Mouse (Mus musculus) embryonic facial prominence, embryonic 14.5 days (tissue): ENCODE measurements around the gene Nt5c1a. TPM values are rescaled to one million over a fixed set of nuclear protein-coding genes. Genes with fewer than 3 reads are reported as not detected.
A peak's percentile ranks its signal among the peaks of the same experiment; 100 is the strongest.

Experiments
- ATAC-seq: fragments of 200-750 bp; cut with Nextera tagmentation; 2 replicates; pipeline ENCODE4 v1.8.0; 2017; ENCODE audit warnings: low read depth, moderate number of reproducible peaks, moderate TSS enrichment
- DNase-seq: peaks from one replicate; pipeline ENCODE4 v3.0.0-alpha.2; 2015; ENCODE audit warnings: low spot score
- H3K27ac ChIP-seq: fragments of 300-500 bp; sonication (generic); replicated peaks from 2 replicates; pipeline ENCODE4 v1.5.1; 2014; ENCODE audit warnings: low read depth, mild to moderate bottlenecking, low read length, moderate library complexity
- H3K27me3 ChIP-seq: fragments of 300-500 bp; sonication (generic); replicated peaks from 2 replicates; pipeline ENCODE4 v1.6.1; 2014; ENCODE audit warnings: low read length; ENCODE audit not compliant: control insufficient read depth, insufficient read depth
- H3K36me3 ChIP-seq: fragments of 300-500 bp; sonication (generic); 2 replicates; pipeline ENCODE4 v1.6.1; 2014; ENCODE audit warnings: low read length, mixed read lengths; ENCODE audit not compliant: control insufficient read depth, insufficient read depth
- H3K4me1 ChIP-seq: fragments of 300-500 bp; sonication (generic); 2 replicates; pipeline ENCODE4 v1.6.1; 2014; ENCODE audit warnings: antibody characterized with exemption, low read length; ENCODE audit not compliant: control insufficient read depth, insufficient read depth
- H3K4me2 ChIP-seq: fragments of 300-500 bp; sonication (generic); 2 replicates; pipeline ENCODE4 v1.6.1; 2014; ENCODE audit warnings: low read depth, mild to moderate bottlenecking, low read length, moderate library complexity, mixed read lengths
- H3K4me3 ChIP-seq: fragments of 300-500 bp; sonication (generic); 2 replicates; pipeline ENCODE4 v1.5.1; 2014; ENCODE audit warnings: low read depth, mild to moderate bottlenecking, low read length
- H3K9ac ChIP-seq: fragments of 300-500 bp; sonication (generic); 2 replicates; pipeline ENCODE4 v1.6.1; 2014; ENCODE audit warnings: low read depth, mild to moderate bottlenecking, low read length, moderate library complexity, mixed read lengths
- H3K9me3 ChIP-seq: fragments of 300-500 bp; sonication (generic); 2 replicates; pipeline ENCODE4 v1.6.1; 2016; ENCODE audit warnings: low read length; ENCODE audit not compliant: control insufficient read depth
- WGBS: fragments of 180-500 bp; shearing (Covaris S2); extraction: QIAGEN DNeasy Blood & Tissue Kit; methylation state at CpG from one replicate; pipeline ENCODE4 v1.1.7; 2014; 5-methylcytosine and 5-hydroxymethylcytosine counted together
- polyA plus RNA-seq: library from polyadenylated mRNA; unstranded; fragments of >200 nt; fragmentation: Nextera tagmentation; extraction: Ambion mirVana; gene quantifications from 2 replicates; pipeline ENCODE4 v1.2.1, GENCODE M21; 2014

Gene Nt5c1a
- polyA plus RNA-seq, 1 experiment from 2014 or later = not detected

DNA sequence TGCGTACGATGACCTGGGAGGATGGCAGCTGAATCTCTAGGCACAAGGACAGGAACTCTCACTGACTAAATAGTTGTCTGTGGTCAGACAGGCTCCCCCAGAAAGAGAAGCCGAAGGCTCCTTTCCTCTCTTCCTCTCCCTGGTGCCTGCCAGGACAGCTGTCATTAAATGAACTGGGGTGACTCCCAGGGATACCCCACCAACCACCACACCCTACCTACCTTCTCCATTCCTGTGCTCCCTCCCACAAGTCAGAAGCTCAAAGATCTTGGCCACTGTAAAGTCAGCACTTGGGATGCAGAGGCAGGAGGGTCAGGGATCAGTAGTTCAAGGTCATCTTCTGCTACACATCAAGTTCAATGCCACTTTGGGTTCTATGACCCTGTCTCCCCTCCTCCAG, 31.5 kb downstream of the Nt5c1a start:
- Histone ChIP-seq H3K4me2 (no peak overlapping the region), H3K27ac (no peak overlapping the region), H3K9me3 (no peaks in the 10 kb centered on the region), H3K4me1 (peaks cover 19% of the 10 kb centered on the region), H3K4me3 (no peak overlapping the region), H3K27me3 (peaks cover 26% of the 10 kb centered on the region), H3K9ac (no peak overlapping the region), H3K36me3 (no peaks in the 10 kb centered on the region)
- DNase-seq = no peak
- ATAC-seq = no peak
- WGBS = 53% methylated on average over 3 of the region's 3 CpGs

DNA sequence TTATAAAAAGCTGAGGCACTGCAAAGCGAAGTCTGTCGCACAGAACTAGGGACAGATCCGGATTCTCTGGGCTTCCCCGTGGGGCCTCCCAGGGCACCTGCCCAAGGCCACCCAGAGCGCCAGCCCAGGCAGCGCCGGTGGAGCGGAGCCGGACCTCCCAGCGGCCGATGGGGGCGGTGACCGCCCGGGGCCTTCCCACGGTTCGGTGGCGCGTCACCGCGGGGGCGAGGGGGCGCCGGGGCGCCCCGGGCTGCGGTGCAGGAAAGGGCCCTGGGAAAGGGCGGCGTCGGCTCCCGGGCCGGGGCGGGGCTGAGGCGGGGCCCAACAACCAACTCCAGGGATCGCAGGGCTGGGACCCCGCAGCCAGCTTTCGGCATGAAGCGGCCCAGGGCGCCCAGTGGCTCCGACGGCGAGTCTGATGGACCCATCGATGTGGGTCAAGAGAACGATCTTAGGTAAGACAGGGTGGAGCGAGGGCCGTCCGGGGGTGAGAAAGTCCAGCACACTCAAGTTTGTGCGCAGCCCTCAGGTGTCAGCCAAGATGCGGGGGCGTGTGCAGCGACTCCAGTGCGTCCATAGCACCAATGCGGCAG, 32.3 kb downstream of the Nt5c1a start, which contains the start of gene Heyl:
Gene Heyl (plus strand): TSS at position 65 of the 593 bp plus-strand sequence.
- H3K9me3 ChIP-seq = no peaks in the 10 kb centered on the region
- H3K4me1 ChIP-seq = peaks cover 22% of the 10 kb centered on the region
- DNase-seq = peak; percentile 24
- H3K27me3 ChIP-seq = peaks cover 33% of the 10 kb centered on the region
- peak; percentile 76 for ATAC-seq
- H3K4me2 ChIP-seq = peak within 1 kb of the TSS; percentile 83
- peak within 1 kb of the TSS; percentile 61 for H3K9ac ChIP-seq
- WGBS = 3% methylated on average over 20 of the region's 52 CpGs
- H3K27ac ChIP-seq = no peak within 1 kb of the TSS
- H3K36me3 ChIP-seq = no peaks in the 10 kb centered on the region
- H3K4me3 ChIP-seq = peak within 1 kb of the TSS; percentile 46

DNA sequence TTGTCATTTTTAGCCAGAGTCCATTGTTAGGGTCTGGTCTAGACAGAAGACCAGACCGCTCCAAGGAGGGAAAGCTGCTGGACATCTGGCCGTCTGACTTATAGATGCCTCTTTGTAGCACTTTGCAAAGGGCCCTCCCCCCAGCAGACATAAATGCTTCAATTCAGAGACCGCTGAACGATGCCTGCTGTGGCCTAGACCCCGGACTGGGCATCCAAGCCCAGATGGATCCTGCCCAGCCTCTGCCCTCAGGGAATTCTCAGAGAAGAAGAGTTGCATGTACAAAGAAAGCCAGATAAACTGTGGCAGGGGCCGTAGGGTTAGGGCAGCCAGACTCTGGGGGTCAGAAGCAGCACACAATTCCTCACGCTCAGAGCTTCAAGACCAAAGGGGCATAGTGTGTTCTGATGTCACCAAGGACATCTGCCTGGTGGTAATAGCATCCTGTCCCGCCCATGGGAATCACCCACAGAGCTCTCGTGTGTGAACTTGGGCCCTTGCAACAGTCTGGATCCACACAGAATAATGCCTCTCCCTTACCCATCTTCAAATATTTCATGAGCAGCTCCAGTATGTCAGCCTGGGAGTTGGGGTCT, 34.6 kb downstream of the Nt5c1a start:
- no peaks in the 10 kb centered on the region for H3K9me3 ChIP-seq
- ATAC-seq = no peak
- H3K27me3 ChIP-seq = peaks cover 45% of the 10 kb centered on the region
- WGBS = 35% methylated on average over 9 of the region's 9 CpGs
- H3K36me3 ChIP-seq = no peaks in the 10 kb centered on the region
- DNase-seq = peak; percentile 35
- H3K4me1 ChIP-seq = peaks cover 33% of the 10 kb centered on the region
- H3K4me2 ChIP-seq = peak overlapping the region; percentile 19; the same call in 1 of the 2 replicates
- H3K27ac ChIP-seq = no peak overlapping the region
- H3K9ac ChIP-seq = no peak overlapping the region
- H3K4me3 ChIP-seq = no peak overlapping the region

GRCm38 (mm10) chr4:123236431-123237031, 35.2 kb downstream of the Nt5c1a start:
- Histone ChIP-seq H3K4me3 (no peak overlapping the region), H3K27me3 (peaks cover 45% of the 10 kb centered on the region), H3K27ac (no peak overlapping the region), H3K9me3 (no peaks in the 10 kb centered on the region), H3K9ac (no peak overlapping the region), H3K36me3 (no peaks in the 10 kb centered on the region), H3K4me2 (0 out of 2 replicates have a peak overlapping the region, but pooled peaks have one; percentile 6), H3K4me1 (peaks cover 33% of the 10 kb centered on the region)
- no peak for ATAC-seq
- DNase-seq = no peak
- 68% methylated on average over 12 of the region's 13 CpGs for WGBS

DNA sequence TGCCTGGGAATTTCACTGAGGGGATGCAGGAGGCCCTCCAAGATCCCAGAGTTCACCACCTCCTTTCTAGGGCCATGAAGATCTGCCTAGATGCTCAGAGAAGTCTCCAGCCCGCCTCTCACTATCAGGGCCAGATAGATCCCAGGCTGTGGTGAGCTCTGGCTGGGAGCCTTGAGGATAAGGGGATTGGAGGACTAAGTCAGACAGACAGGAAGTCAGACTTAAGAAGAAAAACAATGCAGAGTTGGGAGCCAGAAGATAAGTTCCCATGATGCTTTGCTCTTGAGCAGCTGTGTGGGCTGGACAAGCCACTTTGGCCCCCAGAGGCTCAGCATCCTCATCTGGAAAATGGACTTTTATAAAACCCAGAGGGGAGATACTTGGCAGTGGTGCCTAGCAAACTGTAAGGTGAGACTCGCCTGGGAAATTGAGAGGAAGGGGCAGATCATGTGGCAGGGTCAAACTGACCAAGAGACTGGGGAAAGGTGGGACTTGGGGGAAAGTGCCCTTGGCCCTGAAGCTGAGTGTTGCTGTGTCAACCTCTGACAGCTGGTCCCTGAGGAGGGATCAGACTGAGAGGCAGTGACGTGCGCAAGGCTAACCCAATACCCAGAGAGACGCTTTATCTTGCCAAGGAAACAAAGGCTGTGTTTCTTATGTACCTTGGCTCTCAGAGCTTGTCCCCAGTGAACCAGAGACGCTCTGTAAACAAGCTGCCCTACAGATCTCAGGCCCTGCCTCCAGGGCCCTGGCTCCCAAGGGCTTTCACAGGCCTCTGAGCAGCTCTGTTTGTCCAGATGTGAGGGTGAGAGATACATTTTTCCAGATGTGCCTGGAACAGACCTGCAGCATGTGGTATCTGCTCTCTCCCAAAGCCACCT, 36.3 kb downstream of the Nt5c1a start:
- no peaks in the 10 kb centered on the region for H3K36me3 ChIP-seq
- no peak overlapping the region for H3K4me2 ChIP-seq
- H3K9me3 ChIP-seq = no peaks in the 10 kb centered on the region
- peaks cover 44% of the 10 kb centered on the region for H3K27me3 ChIP-seq
- H3K9ac ChIP-seq = no peak overlapping the region
- ATAC-seq (0 out of 2 replicates have a peak, but pooled peaks have one; percentile 3), DNase-seq (peak; percentile 60)
- H3K4me3 ChIP-seq = no peak overlapping the region
- H3K4me1 ChIP-seq = peaks cover 33% of the 10 kb centered on the region
- H3K27ac ChIP-seq = no peak overlapping the region
- 45% methylated on average over 6 of the region's 6 CpGs for WGBS

DNA sequence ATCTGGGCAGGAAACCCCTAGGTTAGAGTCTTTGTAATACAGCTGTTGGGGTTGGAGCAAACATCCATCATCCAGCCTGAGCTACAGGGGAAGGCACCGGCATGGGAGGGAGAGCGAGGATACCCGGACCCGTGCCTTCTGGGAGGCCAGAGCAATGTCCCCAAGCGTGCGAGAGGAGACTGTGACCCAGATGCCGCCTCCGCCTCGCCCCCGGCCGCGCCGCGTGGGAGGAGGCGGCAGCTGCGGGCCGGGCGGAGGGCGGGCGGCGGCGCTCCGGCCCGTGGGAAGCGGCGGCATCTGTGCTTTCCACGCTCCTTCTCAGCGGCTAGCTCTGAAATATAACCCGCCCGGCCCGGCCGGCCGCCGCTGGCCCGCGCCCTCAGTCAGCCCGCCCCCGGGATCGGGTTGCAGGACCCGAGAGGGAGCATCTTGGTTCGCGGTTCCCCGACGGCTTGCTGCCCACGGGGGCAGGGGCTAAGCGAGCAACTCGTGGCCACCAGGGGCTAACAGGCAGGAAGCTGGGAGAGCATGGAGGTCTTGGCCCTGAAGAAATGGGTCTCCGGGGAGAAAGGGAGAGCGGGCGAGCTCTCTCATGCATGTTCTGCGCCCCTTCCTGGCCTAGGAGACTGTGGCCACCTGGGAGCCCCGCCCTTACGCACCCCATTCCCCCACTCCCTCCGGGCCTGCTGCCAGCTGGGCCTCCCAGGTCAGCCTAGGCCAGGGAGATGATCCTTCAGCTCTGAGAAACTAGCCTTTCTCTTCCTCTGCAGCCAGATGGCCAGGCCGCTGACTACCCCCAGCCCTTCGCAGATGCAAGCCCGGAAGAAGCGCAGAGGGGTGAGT, 38.3 kb downstream of the Nt5c1a start:
- Histone ChIP-seq H3K4me2 (peak overlapping the region; percentile 69), H3K9ac (peak overlapping the region; percentile 54), H3K9me3 (no peaks in the 10 kb centered on the region), H3K36me3 (no peaks in the 10 kb centered on the region), H3K27me3 (peaks cover 24% of the 10 kb centered on the region), H3K4me3 (peak overlapping the region; percentile 32), H3K27ac (peak overlapping the region; percentile 56), H3K4me1 (peaks cover 23% of the 10 kb centered on the region)
- peak; percentile 84 for ATAC-seq
- DNase-seq = peak; percentile 80
- WGBS = 14% methylated on average over 10 of the region's 58 CpGs

DNA sequence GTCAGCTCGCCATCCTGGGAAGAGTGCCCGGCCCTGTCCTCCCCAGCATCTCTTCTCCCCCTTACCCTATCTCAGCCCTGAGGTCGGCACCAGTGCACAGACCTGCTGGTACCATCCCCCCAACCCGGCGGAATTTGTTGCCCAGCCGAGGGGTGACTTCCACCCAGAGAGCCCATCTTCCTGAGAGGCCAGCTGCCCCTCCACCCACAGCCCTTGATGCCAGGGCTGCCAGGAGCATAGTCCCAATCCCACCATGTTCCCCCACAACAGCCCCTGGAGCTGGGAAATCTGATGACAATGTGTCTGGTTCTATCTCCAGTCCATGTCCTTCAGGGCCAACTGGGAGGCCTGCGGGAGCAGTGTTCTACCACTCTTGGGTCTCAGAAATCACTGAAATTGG, 44.9 kb downstream of the Nt5c1a start:
- ATAC-seq = no peak
- Histone ChIP-seq H3K9me3 (no peaks in the 10 kb centered on the region), H3K4me2 (no peak overlapping the region), H3K4me3 (no peak overlapping the region), H3K27ac (no peak overlapping the region), H3K36me3 (no peaks in the 10 kb centered on the region), H3K9ac (no peak overlapping the region), H3K4me1 (peaks cover 6% of the 10 kb centered on the region), H3K27me3 (no peaks in the 10 kb centered on the region)
- 79% methylated on average over 7 of the region's 7 CpGs for WGBS
- no peak for DNase-seq

DNA sequence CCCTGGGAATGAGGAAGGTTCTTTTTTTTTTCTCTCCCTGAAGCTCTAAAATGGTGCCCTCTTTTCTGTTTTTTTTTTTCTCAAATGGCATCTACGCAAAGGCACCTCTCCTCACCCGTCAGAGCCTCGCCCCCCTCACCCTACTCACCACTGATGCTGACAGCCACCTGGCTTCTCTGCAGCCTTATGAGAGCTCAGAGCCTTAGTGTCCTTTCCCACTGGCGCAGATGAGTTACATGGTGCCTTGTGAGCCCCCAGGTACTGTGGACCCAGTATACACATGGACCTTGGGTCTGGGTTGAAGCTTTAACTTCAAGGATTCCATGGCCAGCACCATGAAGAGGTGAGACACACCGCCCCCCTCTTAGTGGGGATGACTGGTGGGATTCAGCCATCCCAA, 45.3 kb downstream of the Nt5c1a start:
- DNase-seq = no peak
- ATAC-seq = no peak
- H3K4me1 ChIP-seq = peaks cover 6% of the 10 kb centered on the region
- no peaks in the 10 kb centered on the region for H3K9me3 ChIP-seq
- no peak overlapping the region for H3K4me3 ChIP-seq
- H3K27me3 ChIP-seq = no peaks in the 10 kb centered on the region
- H3K4me2 ChIP-seq = no peak overlapping the region
- 89% methylated on average over 5 of the region's 5 CpGs for WGBS
- no peaks in the 10 kb centered on the region for H3K36me3 ChIP-seq
- no peak overlapping the region for H3K9ac ChIP-seq
- H3K27ac ChIP-seq = no peak overlapping the region
